Mouse (Mus musculus) MEL (cell line): ENCODE data around the gene Hoxb7. TPM values are rescaled to one million over a fixed set of nuclear protein-coding genes. Genes with fewer than 3 reads are reported as not detected.

Source experiments
- DNase-seq: peaks from one replicate; pipeline ENCODE4 v3.0.0; 2011; ENCODE audit warnings: low read depth, low spot score
- H3K27ac ChIP-seq: 2 replicates; pipeline ENCODE4 v1.5.1; 2012; ENCODE audit warnings: low read depth, mild to moderate bottlenecking, control low read depth, low read length, moderate library complexity; ENCODE audit not compliant: control insufficient read depth
- H3K27me3 ChIP-seq, 2 experiments: fragments of 150-350 bp in 1 of 2; sonication (generic) in 1 of 2; 2 replicates each; pipeline ENCODE4 v1.6.1; 2012; ENCODE audit warnings: low read length in 2 of 2, mild to moderate bottlenecking in 2 of 2, improper control_type of control experiment in 1 of 2, moderate library complexity in 1 of 2; ENCODE audit not compliant: insufficient read depth in 2 of 2, control insufficient read depth in 1 of 2
- H3K36me3 ChIP-seq, 2 experiments: 2 replicates each; pipeline ENCODE4 v1.6.1; 2012 to 2014; ENCODE audit warnings: low read length in 2 of 2, improper control_type of control experiment in 1 of 2, inconsistent platforms in 1 of 2, mild to moderate bottlenecking in 1 of 2; ENCODE audit not compliant: insufficient read depth in 2 of 2, control insufficient read depth in 1 of 2
- H3K4me1 ChIP-seq, 2 experiments: fragments of 150-350 bp in 1 of 2; sonication (generic) in 1 of 2; 2 replicates each; pipeline ENCODE4 v1.6.1; 2012; ENCODE audit warnings: low read length in 2 of 2, improper control_type of control experiment in 1 of 2, mild to moderate bottlenecking in 1 of 2; ENCODE audit not compliant: insufficient read depth in 2 of 2, control insufficient read depth in 1 of 2
- H3K4me3 ChIP-seq, 2 experiments: fragments of 150-350 bp in 1 of 2; sonication (generic) in 1 of 2; 2 replicates each; pipeline ENCODE4 v1.5.1; 2012; ENCODE audit warnings: low read depth in 2 of 2, low read length in 2 of 2, mild to moderate bottlenecking in 2 of 2, moderate library complexity in 2 of 2, control low read depth in 1 of 2, improper control_type of control experiment in 1 of 2; ENCODE audit not compliant: control insufficient read depth in 1 of 2, insufficient read depth in 1 of 2
- H3K79me2 ChIP-seq: 2 replicates; pipeline ENCODE4 v1.6.1; 2012; ENCODE audit warnings: mild to moderate bottlenecking, low read length, moderate library complexity; ENCODE audit not compliant: control insufficient read depth, poor library complexity, insufficient read depth
- H3K9ac ChIP-seq: 2 replicates; pipeline ENCODE4 v1.6.1; 2012; ENCODE audit warnings: low read depth, mild to moderate bottlenecking, control low read depth, low read length, moderate library complexity; ENCODE audit not compliant: control insufficient read depth, poor library complexity, severe bottlenecking
- H3K9me3 ChIP-seq: fragments of 150-350 bp; sonication (generic); replicated peaks from 2 replicates; pipeline ENCODE4 v1.6.1; 2012; ENCODE audit warnings: mild to moderate bottlenecking, low read length, improper control_type of control experiment, moderate library complexity; ENCODE audit not compliant: insufficient read depth
- BHLHE40 ChIP-seq: IDR thresholded peaks from 2 replicates; pipeline ENCODE4 v1.6.1; 2012; ENCODE audit warnings: low read depth, mild to moderate bottlenecking, inconsistent platforms, low read length, improper control_type of control experiment, borderline replicate concordance
- CHD2 ChIP-seq: IDR thresholded peaks from 2 replicates; pipeline ENCODE4 v1.6.1; 2011; ENCODE audit warnings: low read length, improper control_type of control experiment
- CTCF ChIP-seq, 3 experiments: IDR thresholded peaks in 2 of 3; conservative IDR thresholded peaks in 1 of 3; 2 replicates each; pipeline ENCODE4 v1.5.1; 2011 to 2012; ENCODE audit warnings: low read length in 3 of 3, low read depth in 2 of 3, mild to moderate bottlenecking in 2 of 3, improper control_type of control experiment in 1 of 3, inconsistent platforms in 1 of 3, mixed read lengths in 1 of 3, moderate library complexity in 1 of 3; ENCODE audit not compliant: control insufficient read depth in 1 of 3, insufficient read depth in 1 of 3, poor library complexity in 1 of 3, severe bottlenecking in 1 of 3
- E2F4 ChIP-seq: IDR thresholded peaks from 2 replicates; pipeline ENCODE4 v1.6.1; 2011; ENCODE audit warnings: low read depth, low read length, improper control_type of control experiment, borderline replicate concordance
- ELF1 ChIP-seq: IDR thresholded peaks from 2 replicates; pipeline ENCODE4 v1.6.1; 2014; ENCODE audit warnings: low read depth, mild to moderate bottlenecking, inconsistent platforms, low read length, improper control_type of control experiment, moderate library complexity
- EP300 ChIP-seq, 2 experiments: IDR thresholded peaks; 2 replicates each; pipeline ENCODE4 v1.6.1; 2011; ENCODE audit warnings: improper control_type of control experiment in 2 of 2, low read length in 2 of 2, low read depth in 1 of 2, mild to moderate bottlenecking in 1 of 2
- ETS1 ChIP-seq: IDR thresholded peaks from 2 replicates; pipeline ENCODE4 v1.6.1; 2012; ENCODE audit warnings: low read depth, mild to moderate bottlenecking, inconsistent platforms, low read length, improper control_type of control experiment, moderate library complexity
- GATA1 ChIP-seq: IDR thresholded peaks from 2 replicates; pipeline ENCODE4 v1.6.1; 2011; ENCODE audit warnings: low read depth, low read length, improper control_type of control experiment
- HCFC1 ChIP-seq: IDR thresholded peaks from 2 replicates; pipeline ENCODE4 v1.6.1; 2012; ENCODE audit warnings: low read depth, mild to moderate bottlenecking, inconsistent platforms, low read length, improper control_type of control experiment, moderate library complexity
- JUND ChIP-seq: IDR thresholded peaks from 2 replicates; pipeline ENCODE4 v1.6.1; 2011; ENCODE audit warnings: low read depth, mild to moderate bottlenecking, improper control_type of control experiment, low read length
- KAT2A ChIP-seq: conservative IDR thresholded peaks from 2 replicates; pipeline ENCODE4 v1.6.1; 2012; ENCODE audit warnings: low read depth, low read length, improper control_type of control experiment, inconsistent platforms
- MEF2A ChIP-seq: IDR thresholded peaks from 2 replicates; pipeline ENCODE4 v1.6.1; 2014; ENCODE audit warnings: low read depth, mild to moderate bottlenecking, inconsistent platforms, low read length, improper control_type of control experiment; ENCODE audit not compliant: poor library complexity, insufficient replicate concordance, severe bottlenecking; ENCODE audit errors: extremely low read depth
- MXI1 ChIP-seq: IDR thresholded peaks from 2 replicates; pipeline ENCODE4 v1.6.1; 2011; ENCODE audit warnings: mild to moderate bottlenecking, low read depth, low read length, improper control_type of control experiment
- MYB ChIP-seq: IDR thresholded peaks from 2 replicates; pipeline ENCODE4 v1.6.1; 2011; ENCODE audit warnings: mild to moderate bottlenecking, low read depth, low read length, improper control_type of control experiment
- NELFE ChIP-seq: IDR thresholded peaks from 2 replicates; pipeline ENCODE4 v1.6.1; 2011; ENCODE audit warnings: low read depth, low read length, improper control_type of control experiment
- NRF1 ChIP-seq: IDR thresholded peaks from 2 replicates; pipeline ENCODE4 v1.6.1; 2014; ENCODE audit warnings: low read depth, mild to moderate bottlenecking, inconsistent platforms, low read length, improper control_type of control experiment, moderate library complexity; ENCODE audit not compliant: poor library complexity, insufficient read depth, severe bottlenecking
- POLR2AphosphoS2 ChIP-seq: IDR thresholded peaks from 2 replicates; pipeline ENCODE4 v1.6.1; 2011; ENCODE audit warnings: low read length, improper control_type of control experiment
- RAD21 ChIP-seq: IDR thresholded peaks from 2 replicates; pipeline ENCODE4 v1.6.1; 2011; ENCODE audit warnings: mild to moderate bottlenecking, low read depth, low read length, improper control_type of control experiment
- RCOR1 ChIP-seq: IDR thresholded peaks from 2 replicates; pipeline ENCODE4 v1.6.1; 2012; ENCODE audit warnings: low read depth, mild to moderate bottlenecking, inconsistent platforms, low read length, improper control_type of control experiment
- SIN3A ChIP-seq: IDR thresholded peaks from 2 replicates; pipeline ENCODE4 v1.6.1; 2012; ENCODE audit warnings: low read length, improper control_type of control experiment, inconsistent platforms
- SMC3 ChIP-seq: IDR thresholded peaks from 2 replicates; pipeline ENCODE4 v1.6.1; 2011; ENCODE audit warnings: low read depth, low read length, improper control_type of control experiment
- TCF12 ChIP-seq: IDR thresholded peaks from 2 replicates; pipeline ENCODE4 v1.6.1; 2014; ENCODE audit warnings: low read depth, mild to moderate bottlenecking, inconsistent platforms, low read length, improper control_type of control experiment, moderate library complexity
- UBTF ChIP-seq: IDR thresholded peaks from 2 replicates; pipeline ENCODE4 v1.6.1; 2012; ENCODE audit warnings: low read depth, mild to moderate bottlenecking, inconsistent platforms, low read length, improper control_type of control experiment, moderate library complexity, borderline replicate concordance; ENCODE audit not compliant: insufficient read depth
- USF1 ChIP-seq: IDR thresholded peaks from 2 replicates; pipeline ENCODE4 v1.6.1; 2014; ENCODE audit warnings: low read depth, mild to moderate bottlenecking, inconsistent platforms, low read length, improper control_type of control experiment, moderate library complexity
- USF2 ChIP-seq, 2 experiments: IDR thresholded peaks; 2 replicates each; pipeline ENCODE4 v1.6.1; 2011 to 2012; ENCODE audit warnings: improper control_type of control experiment in 2 of 2, low read length in 2 of 2, borderline replicate concordance in 1 of 2, inconsistent platforms in 1 of 2, low read depth in 1 of 2, mild to moderate bottlenecking in 1 of 2; ENCODE audit not compliant: insufficient read depth in 1 of 2
- ZC3H11A ChIP-seq: IDR thresholded peaks from 2 replicates; pipeline ENCODE4 v1.6.1; 2012; ENCODE audit warnings: low read depth, mild to moderate bottlenecking, inconsistent platforms, low read length, improper control_type of control experiment
- ZMIZ1 ChIP-seq: IDR thresholded peaks from 2 replicates; pipeline ENCODE4 v1.6.1; 2012; ENCODE audit warnings: low read depth, mild to moderate bottlenecking, inconsistent platforms, low read length, improper control_type of control experiment, moderate library complexity
- ZNF384 ChIP-seq: IDR thresholded peaks from 2 replicates; pipeline ENCODE4 v1.6.1; 2012; ENCODE audit warnings: low read depth, mild to moderate bottlenecking, inconsistent platforms, low read length, improper control_type of control experiment
- polyA plus RNA-seq, 2 experiments: library from polyadenylated mRNA; stranded (reverse) in 1 of 2; unstranded in 1 of 2; fragments of >175 nt in 1 of 2; fragments of >200 nt in 1 of 2; gene quantifications; 2 replicates each; pipeline versions ENCODE4 v1.2.1 to v1.2.4; 2012; ENCODE audit warnings: low replicate concordance in 2 of 2, low read depth in 1 of 2; ENCODE audit not compliant: insufficient read length in 2 of 2, insufficient read depth in 1 of 2, missing spikeins in 1 of 2
- total RNA-seq: library from RNA; depleted of rRNA; stranded (reverse); fragments of 300-350 nt; gene quantifications from 2 replicates; pipeline ENCODE4 v1.2.3, GENCODE M21; 2012

The Hoxb7 gene
- total and polyA plus RNA-seq, 3 experiments: not detected

DNA sequence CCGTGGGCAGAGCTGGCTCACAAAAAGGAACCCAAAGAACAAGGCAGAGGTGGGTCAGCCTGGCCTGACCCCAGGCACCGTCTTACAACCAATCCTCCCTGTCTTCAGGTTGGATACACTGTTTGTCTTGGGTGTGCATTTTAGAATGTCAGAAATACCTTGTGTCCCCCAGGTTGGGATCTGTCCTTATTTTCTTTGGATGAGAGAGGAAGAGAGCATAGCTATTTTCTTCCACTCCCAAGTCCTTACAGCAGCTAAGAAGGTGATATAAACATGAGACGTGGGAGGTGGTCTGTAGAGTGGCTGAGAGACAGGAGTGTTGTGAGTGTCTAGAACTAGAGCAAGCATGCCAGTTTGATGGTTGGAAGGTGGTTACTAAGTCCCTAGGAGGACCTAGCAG lies 11.0 kb downstream of the Hoxb7 start:
- Histone ChIP-seq H3K9ac (no peak overlapping the region), H3K27ac (no peak overlapping the region), H3K4me3 (no peak overlapping the region), H3K27me3 (peaks cover 13 to 20% of the 10 kb centered on the region in 2 experiments), H3K9me3 (no peaks in the 10 kb centered on the region), H3K4me1 (0 out of 4 replicates have a peak, but pooled peaks cover 0 to 4% of the 10 kb centered on the region in 2 experiments), H3K36me3 (no peaks in the 10 kb centered on the region), H3K79me2 (no peaks in the 10 kb centered on the region)
- no peak for DNase-seq
- no peak for TF ChIP-seq MEF2A
- no peak for TF ChIP-seq CTCF (IDR thresholded peaks at IDR 0.05 in 2 of 3, conservative IDR thresholded peaks at IDR 0.05 in 1 of 3; ENCODE audit: control insufficient read depth in 1 of 3, insufficient read depth in 1 of 3, low read depth in 2 of 3, low read length in 3 of 3, poor library complexity in 1 of 3, severe bottlenecking in 1 of 3)
- no peak for TF ChIP-seq MXI1
- TF ChIP-seq GATA1: no peak
- no peak for TF ChIP-seq UBTF
- no peak for TF ChIP-seq E2F4
- TF ChIP-seq RAD21: no peak
- no peak for TF ChIP-seq ZC3H11A
- no peak for TF ChIP-seq EP300 (IDR thresholded peaks at IDR 0.05; ENCODE audit: low read depth in 1 of 2, low read length in 2 of 2)
- TF ChIP-seq NRF1: no peak
- no peak for TF ChIP-seq USF1
- TF ChIP-seq USF2 (IDR thresholded peaks at IDR 0.05; ENCODE audit: borderline replicate concordance in 1 of 2, insufficient read depth in 1 of 2, low read depth in 1 of 2, low read length in 2 of 2): no peak
- no peak for TF ChIP-seq SMC3
- TF ChIP-seq ELF1: no peak
- TF ChIP-seq RCOR1: no peak
- no peak for TF ChIP-seq ZNF384
- no peak for TF ChIP-seq ETS1
- no peak for TF ChIP-seq MYB
- TF ChIP-seq ZMIZ1: no peak
- no peak for TF ChIP-seq BHLHE40

DNA sequence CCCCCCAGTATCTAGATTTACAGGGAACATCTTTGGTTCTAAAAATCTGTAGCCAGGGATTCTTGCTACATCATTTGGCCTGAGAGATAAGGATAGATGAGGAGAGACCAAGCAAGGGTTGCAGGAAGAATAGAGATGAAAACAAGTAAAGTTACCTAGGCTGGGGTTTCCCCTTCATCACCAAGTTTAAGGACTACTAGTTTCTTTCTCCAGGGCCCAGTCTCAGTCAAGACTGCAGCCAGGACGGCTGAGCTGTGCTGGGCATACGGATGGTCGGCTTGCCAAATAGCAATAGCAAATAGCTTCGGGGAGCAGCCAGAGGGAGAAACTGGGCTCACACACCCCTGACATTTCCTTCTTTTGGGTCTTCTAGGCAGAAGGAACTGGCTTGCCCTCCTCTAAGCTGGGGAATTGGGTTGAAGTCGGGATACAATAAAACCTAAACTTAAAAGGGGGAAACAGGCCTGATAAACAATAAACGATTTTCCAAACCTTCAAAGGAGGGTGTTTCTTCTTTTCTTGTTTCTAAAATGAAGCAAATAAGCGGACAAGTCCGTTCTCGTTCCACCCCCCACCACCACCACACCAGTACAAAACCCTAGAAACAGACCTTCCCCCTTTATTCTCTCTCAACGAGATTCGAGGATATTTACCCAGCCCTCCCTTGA lies 11.7 kb downstream of the Hoxb7 start:
- no peak for DNase-seq
- H3K27ac ChIP-seq: no peak overlapping the region
- H3K27me3 ChIP-seq: peaks cover 13 to 17% of the 10 kb centered on the region in 2 experiments
- H3K4me3 ChIP-seq: no peak overlapping the region
- no peaks in the 10 kb centered on the region for H3K79me2 ChIP-seq
- H3K9me3 ChIP-seq: no peaks in the 10 kb centered on the region
- no peak for TF ChIP-seq JUND
- no peak for TF ChIP-seq SIN3A
- TF ChIP-seq ZC3H11A: no peak
- TF ChIP-seq POLR2AphosphoS2: no peak
- no peak for TF ChIP-seq SMC3
- TF ChIP-seq KAT2A: no peak
- TF ChIP-seq NELFE: no peak
- TF ChIP-seq ZMIZ1: no peak
- no peak for TF ChIP-seq USF1
- no peak for TF ChIP-seq ELF1
- no peak for TF ChIP-seq EP300 (IDR thresholded peaks at IDR 0.05; ENCODE audit: low read depth in 1 of 2, low read length in 2 of 2)
- TF ChIP-seq CHD2: no peak
- TF ChIP-seq HCFC1: no peak
- no peak for TF ChIP-seq UBTF
- no peak for TF ChIP-seq TCF12
- H3K4me1 ChIP-seq: 0 out of 4 replicates have a peak, but pooled peaks cover 0 to 4% of the 10 kb centered on the region in 2 experiments
- H3K9ac ChIP-seq: no peak overlapping the region
- H3K36me3 ChIP-seq: no peaks in the 10 kb centered on the region
